Mouse (Mus musculus): ENCODE results near the gene Boll. TPM values are rescaled to one million over a fixed set of nuclear protein-coding genes. Genes with fewer than 3 reads are reported as not detected.

Gene Boll
- 0.26 and 0.32 TPM in 2 replicates for polyA plus RNA-seq (2015; fragmentation: Nextera tagmentation; extraction: Ambion mirVana)

DNA sequence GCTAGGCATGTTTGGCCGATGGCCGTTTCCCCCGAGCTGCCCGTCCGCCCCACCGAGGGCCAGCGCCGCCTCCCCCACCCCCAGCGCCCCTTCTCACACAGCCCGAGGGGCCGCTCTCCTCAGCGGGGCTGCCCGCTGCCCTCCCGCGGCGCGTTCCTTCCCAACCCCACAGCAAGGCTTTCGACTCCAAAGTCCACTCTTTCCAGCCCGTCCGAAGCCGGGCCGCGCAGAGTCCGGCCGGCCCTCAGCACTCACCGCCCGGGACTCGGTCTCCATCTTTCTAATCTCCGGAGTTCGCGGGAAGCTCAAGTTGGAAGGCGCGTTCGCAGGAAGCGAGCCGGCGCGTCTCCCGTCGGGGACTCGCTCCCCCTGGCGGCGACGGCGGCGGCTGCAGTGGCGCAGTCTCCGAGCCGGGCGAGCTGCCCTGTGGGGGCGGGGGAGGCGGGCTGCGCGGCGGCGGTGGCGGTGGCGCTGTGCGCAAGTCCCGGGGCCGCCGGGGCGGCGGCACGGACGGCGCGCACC is at the start of gene Boll:
Gene Boll, minus strand, starts transcription at position 426 of the 522 bp plus-strand sequence.
- peaks cover 5% of the 10 kb centered on the region; the same call in 1 of the 2 replicates for H3K4me1 ChIP-seq
- ATAC-seq (ENCODE audit: insufficient read depth, low FRiP score, low read depth) = peak; percentile 60; the same call in 1 of the 2 replicates
- peaks cover 17% of the 10 kb centered on the region for H3K27me3 ChIP-seq (replicated peaks)
- H3K9ac ChIP-seq = no peak within 1 kb of the TSS
- peak within 1 kb of the TSS; percentile 71 for H3K4me2 ChIP-seq
- WGBS = 11% methylated on average over 61 of the region's 68 CpGs
- H3K36me3 ChIP-seq = no peaks in the 10 kb centered on the region
- no peaks in the 10 kb centered on the region for H3K9me3 ChIP-seq
- peak within 1 kb of the TSS; percentile 46 for H3K4me3 ChIP-seq (replicated peaks)
- H3K27ac ChIP-seq = no peak within 1 kb of the TSS

DNA sequence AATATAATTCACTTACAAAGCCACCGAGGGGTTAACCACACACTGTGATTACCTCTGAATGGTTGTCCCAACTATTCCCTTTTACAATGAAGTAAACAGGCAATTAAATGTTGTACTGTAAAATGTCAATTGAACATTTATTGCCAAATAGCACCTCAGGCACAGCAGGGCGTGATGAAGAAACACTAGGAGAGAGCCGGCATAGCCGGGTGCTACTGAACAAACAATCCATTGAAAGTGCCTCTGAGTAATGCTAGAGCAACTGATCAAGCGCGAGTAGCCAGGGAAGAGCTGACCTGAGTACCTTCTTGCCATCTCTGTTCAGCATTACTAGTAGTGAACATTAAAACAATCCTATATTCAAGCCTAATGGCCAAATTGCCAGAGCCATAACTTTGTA is 49.3 kb upstream of the Boll start:
- H3K9me3 ChIP-seq = no peaks in the 10 kb centered on the region
- ATAC-seq (ENCODE audit: insufficient read depth, low FRiP score, low read depth) = no peak
- H3K4me1 ChIP-seq = no peaks in the 10 kb centered on the region
- H3K27me3 ChIP-seq (replicated peaks) = no peaks in the 10 kb centered on the region
- no peak overlapping the region for H3K9ac ChIP-seq
- no peak overlapping the region for H3K4me3 ChIP-seq (replicated peaks)
- H3K4me2 ChIP-seq = no peak overlapping the region
- WGBS = 64% methylated on average over 6 of the region's 6 CpGs
- no peak overlapping the region for H3K27ac ChIP-seq
- H3K36me3 ChIP-seq = no peaks in the 10 kb centered on the region

DNA sequence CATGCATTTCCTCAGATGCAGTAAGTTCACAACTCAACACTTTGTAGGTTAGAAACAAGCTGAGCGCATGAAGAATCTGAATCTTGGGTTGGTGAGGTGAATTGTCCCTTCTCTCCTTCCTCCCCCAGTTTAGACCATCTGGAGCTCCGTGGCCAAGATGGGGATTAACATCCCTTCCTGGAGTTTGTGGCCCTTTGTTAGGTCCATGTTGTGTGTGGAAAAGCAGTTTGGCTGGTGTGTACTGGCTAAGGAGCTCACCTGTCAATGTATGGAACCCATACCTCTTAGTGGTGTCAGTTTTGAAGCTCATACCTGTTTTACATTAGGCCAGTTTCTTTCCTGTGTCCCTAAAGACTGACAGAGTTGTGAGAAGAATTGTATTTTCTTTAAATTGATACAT is 47.8 kb upstream of the Boll start:
- H3K9ac ChIP-seq = no peak overlapping the region
- H3K4me1 ChIP-seq = no peaks in the 10 kb centered on the region
- no peak for ATAC-seq (ENCODE audit: insufficient read depth, low FRiP score, low read depth)
- no peak overlapping the region for H3K27ac ChIP-seq
- H3K9me3 ChIP-seq = no peaks in the 10 kb centered on the region
- no peaks in the 10 kb centered on the region for H3K27me3 ChIP-seq (replicated peaks)
- H3K36me3 ChIP-seq = no peaks in the 10 kb centered on the region
- no peak overlapping the region for H3K4me3 ChIP-seq (replicated peaks)
- 70% methylated on average over 2 of the region's 2 CpGs for WGBS
- H3K4me2 ChIP-seq = no peak overlapping the region

DNA sequence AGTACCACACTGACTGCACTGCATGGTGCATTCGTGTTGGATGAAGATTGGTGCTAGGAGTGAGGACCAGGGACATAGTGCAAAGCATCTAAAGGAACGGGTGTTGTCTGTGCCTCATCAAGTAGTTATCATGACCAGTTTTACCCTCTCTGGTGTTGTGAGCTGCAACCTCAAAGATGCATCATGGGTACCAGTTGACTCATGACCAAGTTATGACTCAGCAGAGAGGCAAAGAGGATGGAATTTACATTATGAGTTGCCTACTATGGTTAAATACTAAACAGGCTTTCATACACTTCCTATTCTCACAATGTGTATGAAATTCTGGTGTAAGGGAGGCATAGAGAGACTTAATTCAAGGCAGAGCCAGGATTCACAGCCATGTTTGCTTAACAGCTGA is 47.4 kb upstream of the Boll start:
- Histone ChIP-seq H3K27ac (no peak overlapping the region), H3K4me3 (replicated peaks) (no peak overlapping the region), H3K9ac (no peak overlapping the region), H3K36me3 (no peaks in the 10 kb centered on the region), H3K4me2 (no peak overlapping the region), H3K9me3 (no peaks in the 10 kb centered on the region), H3K4me1 (no peaks in the 10 kb centered on the region), H3K27me3 (replicated peaks) (no peaks in the 10 kb centered on the region)
- ATAC-seq (ENCODE audit: insufficient read depth, low FRiP score, low read depth) = no peak
- WGBS = 79% methylated on average over 2 of the region's 2 CpGs

DNA sequence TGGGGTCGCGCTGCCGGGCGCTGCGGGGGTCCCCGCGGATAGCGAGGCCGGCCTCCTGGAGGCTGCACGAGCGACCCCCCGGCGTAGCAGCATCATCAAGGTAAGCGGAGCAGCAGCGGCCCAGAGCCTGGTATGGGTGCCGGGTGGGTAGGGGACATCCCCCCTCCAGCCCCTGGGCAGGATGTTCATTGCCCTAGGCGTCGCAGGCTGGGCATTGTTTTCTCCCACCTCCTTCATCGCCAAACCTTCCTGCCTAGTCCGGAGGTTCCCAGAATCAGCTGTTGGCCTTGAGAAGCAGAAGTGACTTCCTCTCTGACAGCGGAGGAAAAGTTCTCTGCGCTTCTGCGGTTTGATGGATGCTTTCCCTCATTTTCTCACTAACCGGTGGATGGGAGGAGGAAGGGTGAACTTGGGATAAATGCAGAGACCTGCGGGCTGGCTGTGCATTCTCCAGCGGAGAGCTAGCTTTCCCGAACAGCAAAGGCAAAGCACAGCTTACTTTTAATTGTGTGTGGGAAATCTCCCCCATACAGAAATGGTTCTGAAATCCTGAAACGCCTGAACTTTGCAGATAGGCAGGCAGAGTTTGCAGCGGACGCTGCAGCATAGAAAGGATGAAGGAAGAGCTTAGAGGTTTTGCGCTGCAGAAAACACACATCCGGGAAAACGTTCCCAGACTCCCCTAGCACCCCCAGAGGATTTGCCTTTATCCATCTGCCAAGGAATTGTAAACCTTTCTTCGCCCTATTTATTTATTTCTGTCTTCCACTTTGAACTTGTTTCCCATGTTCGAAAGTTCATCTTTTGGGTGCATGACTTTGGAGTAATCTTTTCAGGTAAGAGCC is 43.5 kb upstream of the Boll start:
- Histone ChIP-seq H3K4me3 (replicated peaks) (peak overlapping the region; percentile 79), H3K27ac (peak overlapping the region; percentile 81), H3K9ac (peak overlapping the region; percentile 54), H3K4me1 (0 out of 2 replicates have a peak, but pooled peaks cover 8% of the 10 kb centered on the region), H3K27me3 (replicated peaks) (no peaks in the 10 kb centered on the region), H3K36me3 (no peaks in the 10 kb centered on the region), H3K9me3 (no peaks in the 10 kb centered on the region), H3K4me2 (peak overlapping the region; percentile 99)
- 2% methylated on average over 32 of the region's 35 CpGs for WGBS
- ATAC-seq (ENCODE audit: insufficient read depth, low FRiP score, low read depth) = no peak

DNA sequence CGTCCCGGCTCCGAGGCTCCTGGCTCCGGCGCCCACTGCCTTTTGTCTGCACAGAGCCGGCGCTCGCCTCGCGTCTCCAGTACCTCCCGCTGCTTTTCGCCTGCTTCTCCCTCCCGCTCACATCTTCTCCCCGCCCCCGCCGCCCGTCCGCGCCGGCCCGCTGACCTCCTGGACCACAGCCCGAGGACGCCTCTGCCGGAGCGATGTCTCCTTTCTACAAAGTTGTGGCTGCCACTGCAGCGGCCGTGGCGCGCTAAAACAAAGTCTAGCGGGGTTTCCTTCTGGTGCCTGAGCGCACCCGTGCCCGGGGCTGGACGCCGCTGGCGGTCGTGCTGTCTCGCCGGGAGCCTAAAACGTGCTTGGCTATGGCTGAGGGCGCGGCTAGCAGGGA is 42.7 kb upstream of the Boll start:
- Histone ChIP-seq H3K4me1 (0 out of 2 replicates have a peak, but pooled peaks cover 8% of the 10 kb centered on the region), H3K27me3 (replicated peaks) (no peaks in the 10 kb centered on the region), H3K9ac (peak overlapping the region; percentile 54), H3K9me3 (no peaks in the 10 kb centered on the region), H3K4me2 (peak overlapping the region; percentile 99), H3K36me3 (no peaks in the 10 kb centered on the region), H3K4me3 (replicated peaks) (peak overlapping the region; percentile 79), H3K27ac (peak overlapping the region; percentile 81)
- WGBS = 1% methylated on average over 41 of the region's 42 CpGs
- ATAC-seq (ENCODE audit: insufficient read depth, low FRiP score, low read depth) = peak; percentile 63

DNA sequence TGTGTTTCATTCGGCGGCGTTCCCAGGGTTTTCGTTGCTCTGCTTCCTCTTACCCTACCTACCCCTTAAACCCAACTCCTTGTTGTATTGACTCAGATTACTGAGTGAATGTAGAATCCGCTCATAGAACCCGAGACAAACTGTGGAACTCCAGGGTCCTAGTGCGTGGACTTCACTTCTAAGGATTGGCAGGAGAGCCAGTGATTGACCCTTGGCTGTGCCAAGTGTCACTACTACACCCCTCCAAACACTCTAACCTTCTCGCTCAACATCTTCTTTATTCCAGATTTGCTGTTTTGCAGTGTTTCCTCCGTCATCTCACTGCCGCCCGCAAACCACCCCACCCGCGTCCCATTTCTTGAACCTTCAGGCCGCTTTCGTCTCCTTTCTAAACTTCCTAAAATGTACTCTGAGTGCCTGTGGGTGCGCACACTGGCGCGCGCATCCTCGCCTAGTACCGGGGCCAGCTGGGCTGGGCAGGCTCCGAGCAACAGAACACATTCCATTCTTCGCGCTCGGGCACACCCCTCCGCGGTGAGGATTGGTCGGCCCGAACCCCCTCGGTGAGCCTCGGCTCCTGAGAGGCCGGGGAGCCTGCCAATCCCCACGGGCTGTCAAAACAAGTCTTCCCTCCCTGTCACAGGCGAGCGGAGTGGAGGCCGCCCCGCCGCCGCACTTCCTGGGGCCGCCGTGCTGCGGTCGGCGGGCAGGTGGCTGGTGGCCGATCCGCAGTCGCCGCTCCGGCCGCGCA is 42.2 kb upstream of the Boll start, which contains the start of gene Plcl1:
Gene Plcl1, plus strand, starts transcription at position 650 of the 751 bp plus-strand sequence.
- Histone ChIP-seq H3K9me3 (no peaks in the 10 kb centered on the region), H3K9ac (peak within 1 kb of the TSS; percentile 54), H3K4me2 (peak within 1 kb of the TSS; percentile 99), H3K4me3 (replicated peaks) (peak within 1 kb of the TSS; percentile 79), H3K4me1 (0 out of 2 replicates have a peak, but pooled peaks cover 8% of the 10 kb centered on the region), H3K36me3 (no peaks in the 10 kb centered on the region), H3K27me3 (replicated peaks) (no peaks in the 10 kb centered on the region), H3K27ac (peak within 1 kb of the TSS; percentile 81)
- ATAC-seq (ENCODE audit: insufficient read depth, low FRiP score, low read depth) = peak; percentile 97
- WGBS = 1% methylated on average over 50 of the region's 51 CpGs

DNA sequence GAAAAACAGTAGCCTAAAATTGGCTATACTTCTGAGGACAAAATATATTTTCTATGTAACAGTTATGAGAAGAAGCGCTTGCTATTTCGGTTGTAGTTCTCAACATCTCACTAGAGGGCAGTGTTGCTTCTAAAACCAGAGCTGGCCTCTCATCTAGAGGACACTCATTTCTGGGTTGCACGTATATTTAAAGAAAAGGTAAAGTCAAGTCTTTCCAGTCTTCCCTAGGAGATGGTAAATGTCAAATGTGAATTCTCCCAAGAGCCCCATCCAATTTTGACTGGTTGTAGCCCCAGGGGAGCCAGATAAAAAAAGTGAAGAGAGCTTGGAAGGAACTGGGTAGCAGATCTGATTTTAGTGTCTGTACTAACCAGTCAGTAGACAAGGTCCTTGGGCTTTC is 41.2 kb upstream of the Boll start:
- H3K4me3 ChIP-seq (replicated peaks) = no peak overlapping the region
- no peaks in the 10 kb centered on the region for H3K27me3 ChIP-seq (replicated peaks)
- no peaks in the 10 kb centered on the region for H3K36me3 ChIP-seq
- H3K4me1 ChIP-seq = 0 out of 2 replicates have a peak, but pooled peaks cover 8% of the 10 kb centered on the region
- no peak for ATAC-seq (ENCODE audit: insufficient read depth, low FRiP score, low read depth)
- no peaks in the 10 kb centered on the region for H3K9me3 ChIP-seq
- H3K27ac ChIP-seq = no peak overlapping the region
- 3% methylated on average over 3 of the region's 3 CpGs for WGBS
- H3K9ac ChIP-seq = no peak overlapping the region
- H3K4me2 ChIP-seq = peak overlapping the region; percentile 99; the same call in 1 of the 2 replicates

DNA sequence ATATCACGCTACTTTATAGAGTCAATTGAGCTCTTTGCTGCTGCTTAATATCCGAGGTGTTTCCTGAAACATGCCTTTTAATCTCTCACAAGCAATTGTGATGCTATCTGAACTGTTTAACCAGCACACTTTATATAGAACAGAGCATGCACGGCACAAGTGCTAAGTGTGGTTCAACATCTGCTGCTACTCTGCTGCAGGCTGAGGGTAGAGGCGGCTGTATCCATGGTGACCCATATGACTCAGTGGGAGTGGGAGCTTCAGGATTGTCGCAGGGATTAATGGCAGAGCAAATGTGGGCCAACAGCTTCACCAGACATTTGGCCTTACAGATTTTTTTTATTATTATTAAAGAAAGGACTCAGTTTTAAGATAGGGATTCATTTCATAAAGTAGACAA is 36.6 kb upstream of the Boll start:
- 38% methylated on average over 5 of the region's 5 CpGs for WGBS
- ATAC-seq (ENCODE audit: insufficient read depth, low FRiP score, low read depth) = no peak
- no peaks in the 10 kb centered on the region for H3K36me3 ChIP-seq

DNA sequence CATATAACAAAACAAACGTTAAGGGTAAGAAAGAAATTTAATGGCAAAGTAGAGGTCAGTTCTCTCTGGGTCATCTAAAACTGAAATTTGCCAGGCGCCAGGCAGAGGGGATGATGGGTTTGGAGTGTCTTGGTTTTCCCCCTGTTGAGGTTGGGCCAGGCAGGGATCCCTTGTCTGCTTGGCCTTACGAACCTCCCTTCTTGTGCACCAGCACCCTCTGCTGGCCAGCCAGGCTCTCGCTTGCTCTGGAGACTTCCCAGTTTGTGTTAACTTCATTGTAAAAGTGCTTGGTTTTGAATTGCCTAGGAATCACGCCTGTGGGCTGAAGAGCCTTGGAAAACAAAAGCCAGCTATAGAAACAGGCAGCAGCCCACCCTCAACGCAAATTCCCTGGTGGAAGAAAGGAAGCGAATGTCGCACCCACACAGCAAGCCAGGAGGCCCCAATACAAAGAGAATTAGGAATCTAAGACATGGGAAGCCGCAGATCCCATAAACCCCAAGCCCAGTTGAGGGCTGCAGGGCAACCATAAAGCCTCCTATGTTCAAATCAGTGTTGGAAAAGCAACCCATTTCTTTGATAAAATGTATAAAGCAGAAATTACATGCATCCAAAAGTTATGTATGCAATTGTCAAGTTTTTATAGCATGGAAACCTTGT is 20.0 kb upstream of the Boll start:
- WGBS = 18% methylated on average over 9 of the region's 9 CpGs
- no peaks in the 10 kb centered on the region for H3K9me3 ChIP-seq
- H3K4me2 ChIP-seq = no peak overlapping the region
- H3K27me3 ChIP-seq (replicated peaks) = no peaks in the 10 kb centered on the region
- H3K36me3 ChIP-seq = no peaks in the 10 kb centered on the region
- H3K4me3 ChIP-seq (replicated peaks) = no peak overlapping the region
- ATAC-seq (ENCODE audit: insufficient read depth, low FRiP score, low read depth) = no peak
- no peak overlapping the region for H3K27ac ChIP-seq
- H3K4me1 ChIP-seq = no peaks in the 10 kb centered on the region
- no peak overlapping the region for H3K9ac ChIP-seq

More for the DNA sequence above, 36.6 kb upstream of the Boll start:
- 0 out of 2 replicates have a peak, but pooled peaks cover 3% of the 10 kb centered on the region for H3K4me1 ChIP-seq
- H3K9me3 ChIP-seq = no peaks in the 10 kb centered on the region
- H3K9ac ChIP-seq = no peak overlapping the region
- H3K27me3 ChIP-seq (replicated peaks) = no peaks in the 10 kb centered on the region
- H3K4me3 ChIP-seq (replicated peaks) = no peak overlapping the region
- no peak overlapping the region for H3K4me2 ChIP-seq
- no peak overlapping the region for H3K27ac ChIP-seq

DNA sequence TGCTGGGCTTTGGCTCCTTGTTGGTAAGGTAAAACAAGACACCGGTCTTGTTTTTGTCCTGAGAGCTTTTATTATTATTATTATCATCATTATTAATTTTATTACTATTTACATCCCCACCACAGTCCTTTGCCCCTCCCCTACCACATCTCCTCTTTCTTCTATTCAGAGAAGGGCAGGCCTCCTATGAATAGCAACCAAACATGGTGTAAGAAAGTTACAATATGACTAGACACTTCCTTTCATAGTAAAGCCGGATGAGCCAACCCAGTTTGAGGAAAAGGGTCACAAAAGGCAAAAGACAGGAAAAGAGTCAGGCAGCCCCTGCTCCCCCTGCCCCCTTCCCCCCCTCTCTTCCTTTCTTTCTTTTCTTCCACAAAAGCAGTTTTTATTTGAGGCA is 17.3 kb upstream of the Boll start:
- Histone ChIP-seq H3K27me3 (replicated peaks) (no peaks in the 10 kb centered on the region), H3K4me1 (no peaks in the 10 kb centered on the region), H3K9me3 (no peaks in the 10 kb centered on the region), H3K4me2 (no peak overlapping the region), H3K27ac (no peak overlapping the region), H3K36me3 (no peaks in the 10 kb centered on the region), H3K4me3 (replicated peaks) (no peak overlapping the region), H3K9ac (no peak overlapping the region)
- ATAC-seq (ENCODE audit: insufficient read depth, low FRiP score, low read depth) = no peak
- 76% methylated on average over 2 of the region's 2 CpGs for WGBS

All from stomach, embryonic 15.5 days (tissue).